Mouse (Mus musculus): ENCODE data around the gene Mknk1. TPM values are rescaled to one million over a fixed set of nuclear protein-coding genes. Genes with fewer than 3 reads are reported as not detected.
A peak's percentile ranks its signal among the peaks of the same experiment; 100 is the strongest.

Gene Mknk1
- polyA plus RNA-seq, 1 experiment from 2014 or later = 21.6 TPM

GRCm38 (mm10) chr4:115850111-115850510, 11.1 kb downstream of the Mknk1 start:
- no peak for ATAC-seq (ENCODE audit: low FRiP score)
- no peak overlapping the region for H3K4me2 ChIP-seq (replicated peaks)
- 81% methylated on average over 2 of the region's 2 CpGs for WGBS

DNA sequence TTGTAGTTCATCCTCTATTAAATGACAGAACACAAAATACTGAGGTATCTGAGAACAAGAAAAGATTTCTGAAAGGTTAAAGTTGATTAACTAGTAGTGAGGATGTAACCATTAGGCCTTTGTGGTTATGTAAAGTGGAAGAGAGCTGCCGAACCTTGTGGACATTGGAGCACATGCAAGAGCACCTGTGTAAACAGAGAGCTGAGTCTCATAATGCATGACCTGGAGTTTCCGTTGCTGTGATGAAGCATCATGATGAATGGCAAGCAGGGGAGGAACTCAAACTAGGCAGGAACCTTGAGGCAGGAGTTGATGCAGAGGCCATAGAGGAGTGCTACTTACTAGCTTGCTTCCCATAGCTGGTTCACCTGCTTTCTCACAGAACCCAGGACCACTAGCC, 11.6 kb downstream of the Mknk1 start:
- ATAC-seq (ENCODE audit: low FRiP score) = no peak
- no peak overlapping the region for H3K9ac ChIP-seq
- H3K4me1 ChIP-seq (replicated peaks; ENCODE audit: control insufficient read depth, insufficient read depth, low read length) = peaks cover 8% of the 10 kb centered on the region
- no peak overlapping the region for H3K4me2 ChIP-seq (replicated peaks)
- WGBS = 65% methylated on average over 2 of the region's 2 CpGs
- no peak overlapping the region for H3K4me3 ChIP-seq (replicated peaks; ENCODE audit: low read length)
- H3K9me3 ChIP-seq (ENCODE audit: control insufficient read depth, low read length) = no peaks in the 10 kb centered on the region
- no peak for DNase-seq (ENCODE audit: low spot score)
- H3K27ac ChIP-seq = no peak overlapping the region
- H3K27me3 ChIP-seq (ENCODE audit: control insufficient read depth, insufficient read depth, low read length) = no peaks in the 10 kb centered on the region
- peaks cover 9% of the 10 kb centered on the region; the same call in 1 of the 2 replicates for H3K36me3 ChIP-seq (replicated peaks; ENCODE audit: control insufficient read depth, insufficient read depth)

More at GRCm38 (mm10) chr4:115850111-115850510, 11.1 kb downstream of the Mknk1 start:
- peaks cover 3% of the 10 kb centered on the region for H3K4me1 ChIP-seq (replicated peaks; ENCODE audit: control insufficient read depth, insufficient read depth, low read length)
- H3K36me3 ChIP-seq (replicated peaks; ENCODE audit: control insufficient read depth, insufficient read depth) = peaks cover 9% of the 10 kb centered on the region; the same call in 1 of the 2 replicates
- no peaks in the 10 kb centered on the region for H3K9me3 ChIP-seq (ENCODE audit: control insufficient read depth, low read length)
- DNase-seq (ENCODE audit: low spot score) = no peak
- H3K9ac ChIP-seq = no peak overlapping the region
- H3K27ac ChIP-seq = no peak overlapping the region
- H3K4me3 ChIP-seq (replicated peaks; ENCODE audit: low read length) = no peak overlapping the region
- H3K27me3 ChIP-seq (ENCODE audit: control insufficient read depth, insufficient read depth, low read length) = no peaks in the 10 kb centered on the region

DNA sequence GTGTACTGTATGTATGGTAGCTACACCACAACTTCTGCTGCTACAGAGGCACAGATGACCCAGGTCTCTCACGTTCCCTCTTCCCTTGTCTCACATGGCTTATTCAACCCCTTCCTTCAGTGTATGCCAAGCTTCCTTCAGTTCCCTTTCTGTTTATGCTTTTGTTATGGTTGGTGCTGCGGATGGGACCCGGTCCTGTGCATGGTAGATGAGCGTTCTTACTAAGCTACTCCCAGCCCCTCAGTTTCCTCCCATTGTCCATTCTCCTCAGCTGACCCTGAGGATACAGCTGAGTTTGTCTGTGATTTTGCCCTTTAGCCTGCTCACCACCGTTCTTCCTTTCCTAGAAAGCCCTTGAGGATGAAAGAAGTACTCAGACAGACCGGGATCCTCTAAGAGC, 12.6 kb downstream of the Mknk1 start:
- ATAC-seq (ENCODE audit: low FRiP score) = no peak
- 84% methylated on average over 6 of the region's 6 CpGs for WGBS

DNA sequence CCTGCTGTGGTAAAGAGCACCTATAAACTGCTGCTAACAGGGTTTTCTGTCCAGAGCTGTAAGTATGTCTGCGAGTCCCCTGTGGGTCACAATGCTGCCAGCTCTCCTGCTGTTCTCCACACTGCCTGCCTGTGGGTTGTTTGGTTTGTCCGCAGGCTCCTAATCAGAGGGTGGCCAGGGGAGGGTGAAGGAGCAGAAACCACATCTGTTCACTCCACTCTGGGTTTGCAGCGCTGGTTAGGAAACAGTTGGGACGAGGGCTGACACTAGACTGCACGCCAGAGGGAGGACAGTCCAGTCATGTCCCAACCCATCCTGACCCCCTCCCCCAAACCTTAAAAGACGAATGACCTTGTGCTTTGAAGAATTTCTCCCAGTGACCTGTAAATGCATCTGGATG, 16.1 kb downstream of the Mknk1 start:
- no peak overlapping the region for H3K4me3 ChIP-seq (replicated peaks; ENCODE audit: low read length)
- no peaks in the 10 kb centered on the region for H3K27me3 ChIP-seq (ENCODE audit: control insufficient read depth, insufficient read depth, low read length)
- ATAC-seq (ENCODE audit: low FRiP score) (no peak), DNase-seq (ENCODE audit: low spot score) (no peak)
- no peak overlapping the region for H3K4me2 ChIP-seq (replicated peaks)
- peak overlapping the region; percentile 20; the same call in 1 of the 2 replicates for H3K27ac ChIP-seq
- 46% methylated on average over 6 of the region's 6 CpGs for WGBS
- H3K9me3 ChIP-seq (ENCODE audit: control insufficient read depth, low read length) = no peaks in the 10 kb centered on the region
- peaks cover 21% of the 10 kb centered on the region for H3K36me3 ChIP-seq (replicated peaks; ENCODE audit: control insufficient read depth, insufficient read depth)
- peaks cover 20% of the 10 kb centered on the region for H3K4me1 ChIP-seq (replicated peaks; ENCODE audit: control insufficient read depth, insufficient read depth, low read length)
- H3K9ac ChIP-seq = 0 out of 2 replicates have a peak overlapping the region, but pooled peaks have one; percentile 8

More for the DNA sequence above, 12.6 kb downstream of the Mknk1 start:
- H3K9me3 ChIP-seq (ENCODE audit: control insufficient read depth, low read length) = no peaks in the 10 kb centered on the region
- H3K27ac ChIP-seq = no peak overlapping the region
- peaks cover 9% of the 10 kb centered on the region; the same call in 1 of the 2 replicates for H3K36me3 ChIP-seq (replicated peaks; ENCODE audit: control insufficient read depth, insufficient read depth)
- H3K4me2 ChIP-seq (replicated peaks) = no peak overlapping the region
- H3K4me1 ChIP-seq (replicated peaks; ENCODE audit: control insufficient read depth, insufficient read depth, low read length) = peaks cover 15% of the 10 kb centered on the region
- no peak overlapping the region for H3K4me3 ChIP-seq (replicated peaks; ENCODE audit: low read length)
- no peak overlapping the region for H3K9ac ChIP-seq
- no peak for DNase-seq (ENCODE audit: low spot score)
- H3K27me3 ChIP-seq (ENCODE audit: control insufficient read depth, insufficient read depth, low read length) = no peaks in the 10 kb centered on the region

- no peaks in the 10 kb centered on the region for H3K27me3 ChIP-seq (ENCODE audit: control insufficient read depth, insufficient read depth, low read length)
- no peak overlapping the region for H3K4me2 ChIP-seq (replicated peaks)
- peak overlapping the region; percentile 25; the same call in 1 of the 2 replicates for H3K9ac ChIP-seq
- WGBS = 40% methylated on average over 4 of the region's 4 CpGs
- peaks cover 20% of the 10 kb centered on the region for H3K4me1 ChIP-seq (replicated peaks; ENCODE audit: control insufficient read depth, insufficient read depth, low read length)
- peaks cover 17% of the 10 kb centered on the region for H3K36me3 ChIP-seq (replicated peaks; ENCODE audit: control insufficient read depth, insufficient read depth)
- H3K27ac ChIP-seq = peak overlapping the region; percentile 52
- no peak overlapping the region for H3K4me3 ChIP-seq (replicated peaks; ENCODE audit: low read length)
- no peak for DNase-seq (ENCODE audit: low spot score)
- H3K9me3 ChIP-seq (ENCODE audit: control insufficient read depth, low read length) = no peaks in the 10 kb centered on the region
- no peak for ATAC-seq (ENCODE audit: low FRiP score)
Observed at GRCm38 (mm10) chr4:115855609-115856008, 16.6 kb downstream of the Mknk1 start.

GRCm38 (mm10) chr4:115856282-115856681, 17.3 kb downstream of the Mknk1 start:
- H3K27ac ChIP-seq = peak overlapping the region; percentile 52
- 58% methylated on average over 4 of the region's 4 CpGs for WGBS
- H3K36me3 ChIP-seq (replicated peaks; ENCODE audit: control insufficient read depth, insufficient read depth) = peaks cover 18% of the 10 kb centered on the region
- ATAC-seq (ENCODE audit: low FRiP score) (0 out of 2 replicates have a peak, but pooled peaks have one; percentile 18), DNase-seq (ENCODE audit: low spot score) (no peak)
- no peak overlapping the region for H3K4me2 ChIP-seq (replicated peaks)
- peak overlapping the region; percentile 37 for H3K9ac ChIP-seq
- H3K9me3 ChIP-seq (ENCODE audit: control insufficient read depth, low read length) = no peaks in the 10 kb centered on the region
- H3K4me1 ChIP-seq (replicated peaks; ENCODE audit: control insufficient read depth, insufficient read depth, low read length) = peaks cover 20% of the 10 kb centered on the region
- H3K4me3 ChIP-seq (replicated peaks; ENCODE audit: low read length) = no peak overlapping the region
- H3K27me3 ChIP-seq (ENCODE audit: control insufficient read depth, insufficient read depth, low read length) = no peaks in the 10 kb centered on the region

GRCm38 (mm10) chr4:115857293-115857883, 18.4 kb downstream of the Mknk1 start:
- ATAC-seq (ENCODE audit: low FRiP score) (no peak), DNase-seq (ENCODE audit: low spot score) (no peak)
- Histone ChIP-seq H3K9me3 (ENCODE audit: control insufficient read depth, low read length) (no peaks in the 10 kb centered on the region), H3K4me1 (replicated peaks; ENCODE audit: control insufficient read depth, insufficient read depth, low read length) (peaks cover 20% of the 10 kb centered on the region), H3K4me3 (replicated peaks; ENCODE audit: low read length) (no peak overlapping the region), H3K27me3 (ENCODE audit: control insufficient read depth, insufficient read depth, low read length) (no peaks in the 10 kb centered on the region), H3K36me3 (replicated peaks; ENCODE audit: control insufficient read depth, insufficient read depth) (peaks cover 18% of the 10 kb centered on the region), H3K4me2 (replicated peaks) (no peak overlapping the region), H3K9ac (no peak overlapping the region), H3K27ac (no peak overlapping the region)
- WGBS = 85% methylated on average over 9 of the region's 9 CpGs

- H3K4me3 ChIP-seq (replicated peaks; ENCODE audit: low read length) = no peak overlapping the region
- no peaks in the 10 kb centered on the region for H3K27me3 ChIP-seq (ENCODE audit: control insufficient read depth, insufficient read depth, low read length)
- H3K9ac ChIP-seq = no peak overlapping the region
- ATAC-seq (ENCODE audit: low FRiP score) (no peak), DNase-seq (ENCODE audit: low spot score) (no peak)
- H3K27ac ChIP-seq = no peak overlapping the region
- 79% methylated on average over 7 of the region's 7 CpGs for WGBS
- peaks cover 10% of the 10 kb centered on the region; the same call in 1 of the 2 replicates for H3K4me1 ChIP-seq (replicated peaks; ENCODE audit: control insufficient read depth, insufficient read depth, low read length)
- H3K36me3 ChIP-seq (replicated peaks; ENCODE audit: control insufficient read depth, insufficient read depth) = 0 out of 2 replicates have a peak, but pooled peaks cover 10% of the 10 kb centered on the region
- H3K4me2 ChIP-seq (replicated peaks) = no peak overlapping the region
- no peaks in the 10 kb centered on the region for H3K9me3 ChIP-seq (ENCODE audit: control insufficient read depth, low read length)
Observed at GRCm38 (mm10) chr4:115863352-115863751, 24.4 kb downstream of the Mknk1 start.

DNA sequence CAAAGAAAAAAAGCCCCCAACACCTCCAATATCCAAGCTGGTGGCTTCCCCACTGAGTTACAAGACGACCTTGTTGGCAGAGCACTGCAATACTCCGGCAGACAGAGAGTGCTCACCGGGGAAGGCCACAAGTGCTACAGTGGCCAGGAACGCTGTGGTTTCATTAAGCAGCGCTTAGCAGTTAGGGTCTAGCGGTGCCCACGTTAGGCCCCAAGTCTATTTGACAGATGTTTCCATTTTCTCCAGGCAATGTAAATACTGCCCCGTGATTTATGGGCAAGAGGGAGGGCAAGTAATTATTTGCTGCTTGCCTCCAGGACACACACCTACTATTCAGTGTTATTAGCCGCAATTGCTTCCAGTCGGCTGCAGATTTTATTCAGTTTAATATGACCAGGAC, 24.9 kb downstream of the Mknk1 start:
- 51% methylated on average over 10 of the region's 10 CpGs for WGBS
- H3K4me3 ChIP-seq (replicated peaks; ENCODE audit: low read length) = no peak overlapping the region
- peaks cover 10% of the 10 kb centered on the region for H3K4me1 ChIP-seq (replicated peaks; ENCODE audit: control insufficient read depth, insufficient read depth, low read length)
- H3K27ac ChIP-seq = no peak overlapping the region
- 0 out of 2 replicates have a peak, but pooled peaks cover 10% of the 10 kb centered on the region for H3K36me3 ChIP-seq (replicated peaks; ENCODE audit: control insufficient read depth, insufficient read depth)
- ATAC-seq (ENCODE audit: low FRiP score) (no peak; the same call in 1 of the 2 replicates), DNase-seq (ENCODE audit: low spot score) (no peak)
- H3K27me3 ChIP-seq (ENCODE audit: control insufficient read depth, insufficient read depth, low read length) = no peaks in the 10 kb centered on the region
- no peaks in the 10 kb centered on the region for H3K9me3 ChIP-seq (ENCODE audit: control insufficient read depth, low read length)
- H3K4me2 ChIP-seq (replicated peaks) = no peak overlapping the region
- no peak overlapping the region for H3K9ac ChIP-seq
